Mouse (Mus musculus) T-helper 1 cell (primary cell): ENCODE data around the gene Zfp791.
"Not testable (repeated sequence)": the region's sequence is repeated elsewhere in the genome, so short reads cannot be mapped to it uniquely, and the experiment has no call there.

Source experiments
- in situ Hi-C: fragments of 300-600 bp; cut with MboI, MseI; formaldehyde crosslinking; loops from one replicate; pipeline ENCODE4 v1.15.1; 2025; ENCODE audit warnings: high pct_unique_total_duplicates

The Zfp791 gene

GRCm38 (mm10) chr8:85083108-85083813 lies 39.6 kb downstream of the Zfp791 start, which contains the start of gene Man2b1:
Gene Man2b1 (plus strand): TSS chr8:85083270.
- in situ Hi-C loops = no loop called here

- in situ Hi-C loops = not testable (repeated sequence)
Observed at GRCm38 (mm10) chr8:85082169-85082568, 40.7 kb downstream of the Zfp791 start.

DNA sequence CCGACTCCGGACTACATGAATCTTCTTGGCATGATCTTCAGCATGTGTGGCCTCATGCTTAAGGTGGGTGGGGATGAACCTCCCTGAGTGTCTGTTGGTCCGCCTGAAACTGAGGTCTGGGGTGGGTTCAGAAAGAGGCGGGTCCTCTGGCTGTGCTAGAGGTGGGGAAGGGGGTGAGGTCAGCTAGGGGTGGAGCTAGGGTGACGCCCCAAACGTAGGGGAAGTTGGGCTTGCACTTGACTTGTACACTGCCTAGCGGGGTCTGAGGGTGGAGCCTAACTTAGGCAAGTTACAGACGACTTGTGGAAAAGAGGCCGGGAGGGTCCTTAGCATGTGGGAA lies 41.7 kb downstream of the Zfp791 start, which contains the start of gene Wdr83:
Gene Wdr83, minus strand, starts transcription at position 91 of the 340 bp plus-strand sequence.
- in situ Hi-C loops = no loop called here

DNA sequence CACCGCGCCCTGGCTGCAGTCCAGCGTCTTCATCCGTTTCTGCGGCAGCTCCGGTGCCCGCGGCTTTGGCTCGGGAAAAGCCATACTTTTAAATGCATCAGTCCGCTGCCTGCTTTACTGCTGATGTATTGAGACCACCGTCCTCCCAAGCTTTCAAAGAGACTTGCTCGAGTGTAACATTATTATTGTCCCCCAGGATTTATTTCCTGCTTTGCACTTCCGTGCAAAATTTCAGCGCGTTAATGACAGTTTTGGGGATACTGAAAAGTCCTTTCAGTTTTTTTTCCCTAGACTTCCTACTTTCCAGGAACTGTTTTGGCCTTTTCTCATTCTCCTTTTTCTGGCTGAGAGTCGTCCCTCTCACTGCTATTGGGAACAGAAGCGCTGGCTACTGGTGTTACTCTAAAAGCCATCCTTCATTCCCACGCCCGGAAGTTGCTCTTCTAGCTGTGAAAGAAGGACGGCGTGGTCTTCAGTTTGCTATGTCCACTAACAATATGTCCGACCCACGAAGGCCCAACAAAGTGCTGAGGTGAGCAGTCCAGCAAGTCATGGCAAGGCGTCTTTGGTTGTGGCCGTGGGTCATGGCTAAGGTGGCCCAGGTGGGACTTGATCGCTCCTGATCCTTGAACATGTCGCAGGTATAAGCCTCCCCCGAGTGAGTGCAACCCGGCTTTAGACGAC lies 42.2 kb downstream of the Zfp791 start, which contains the start of gene Wdr83os:
Gene Wdr83os, plus strand, starts transcription at position 209 of the 684 bp plus-strand sequence.
- in situ Hi-C loops = no loop called here

DNA sequence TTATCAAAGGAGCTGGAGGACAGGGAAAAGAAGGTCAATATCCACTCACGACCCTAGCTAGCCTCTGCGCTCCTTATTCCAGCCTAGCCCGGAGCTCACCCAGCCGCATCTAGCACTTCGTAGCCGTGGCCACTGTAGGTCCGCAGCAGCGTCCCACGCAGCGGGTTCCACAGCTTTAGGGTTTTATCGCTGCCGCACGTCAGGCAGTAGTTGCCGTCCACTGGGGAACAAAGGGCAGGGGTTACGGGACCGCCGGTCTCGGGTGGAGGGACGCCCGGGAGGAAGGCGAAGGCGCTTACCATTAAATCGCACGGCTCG lies 42.7 kb downstream of the Zfp791 start:
- in situ Hi-C loops = no loop called here

DNA sequence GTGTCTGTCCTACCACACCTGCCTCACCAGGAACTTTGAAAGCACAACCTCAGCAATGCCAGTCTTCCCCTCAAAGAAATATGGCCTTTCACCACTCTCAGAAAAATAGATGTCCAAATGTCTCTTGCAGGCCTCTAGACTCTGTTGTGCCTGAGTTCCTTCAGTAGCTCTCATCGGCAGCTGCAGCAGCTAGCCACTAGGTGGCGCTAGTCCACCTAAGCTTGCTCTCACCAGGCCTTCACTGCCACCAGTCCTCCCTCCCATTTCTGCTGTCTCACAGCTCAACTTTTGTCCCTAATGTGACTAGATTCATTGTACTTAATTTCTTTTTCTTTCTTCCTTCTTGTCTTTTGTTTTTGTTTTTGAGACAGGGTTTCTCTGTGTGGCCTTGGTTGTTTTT lies 45.9 kb downstream of the Zfp791 start:
- in situ Hi-C loops = loop anchor here (5.0 kb wide), 1 partner anchor 215 kb away; no protein-coding TSS in a partner anchor

- in situ Hi-C loops = loop anchor here (5.0 kb wide), 1 partner anchor 216 kb away; no protein-coding TSS in a partner anchor
Observed at GRCm38 (mm10) chr8:85076001-85076400, 46.9 kb downstream of the Zfp791 start.

DNA sequence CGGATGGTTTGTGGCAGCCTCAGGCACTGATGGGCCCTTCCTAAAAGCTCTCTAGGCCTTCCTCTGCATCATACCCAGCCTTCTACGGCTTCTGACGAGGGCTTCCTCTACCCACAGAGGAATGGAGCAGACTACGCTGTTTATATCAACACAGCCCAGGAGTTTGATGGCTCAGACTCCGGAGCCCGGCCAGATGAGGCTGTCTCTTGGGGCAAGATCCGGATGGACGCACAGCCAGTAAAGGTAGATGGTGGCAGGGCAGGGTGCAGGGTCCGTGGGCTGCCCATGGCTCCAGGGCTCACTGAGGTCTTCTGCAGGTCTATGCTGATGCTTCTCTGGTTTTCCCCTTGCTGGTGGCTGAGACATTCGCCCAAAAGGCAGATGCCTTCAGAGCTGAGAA lies 48.3 kb downstream of the Zfp791 start:
- in situ Hi-C loops = loop anchor here (5.0 kb wide), 1 partner anchor 218 kb away; no protein-coding TSS in a partner anchor

GRCm38 (mm10) chr8:85074167-85074566 lies 48.7 kb downstream of the Zfp791 start:
- in situ Hi-C loops = no loop called here

DNA sequence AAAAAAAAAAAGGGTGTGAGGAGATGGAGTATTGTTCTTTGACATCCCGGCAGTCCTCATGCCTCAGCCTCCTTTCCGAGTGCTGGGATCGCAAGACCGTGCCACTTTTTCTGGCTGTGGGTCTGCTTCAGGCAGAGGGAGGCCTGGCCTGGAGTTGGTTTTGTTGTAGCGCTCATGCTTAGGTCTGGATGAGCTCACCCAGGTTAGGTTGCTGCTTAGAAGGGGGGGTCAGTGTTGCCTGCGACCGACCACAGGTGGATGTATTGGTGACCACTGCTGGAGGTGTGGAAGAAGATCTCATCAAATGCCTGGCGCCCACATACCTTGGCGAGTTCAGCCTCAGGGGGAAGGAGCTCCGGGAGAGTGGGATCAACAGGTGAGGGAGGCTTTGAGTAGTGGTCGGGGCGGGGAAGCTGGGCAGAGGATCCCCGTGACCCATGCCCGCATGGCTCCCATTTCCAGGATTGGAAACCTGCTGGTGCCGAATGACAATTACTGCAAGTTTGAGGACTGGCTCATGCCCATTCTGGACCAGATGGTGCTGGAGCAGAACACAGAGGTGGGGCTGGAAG lies 49.8 kb downstream of the Zfp791 start:
- in situ Hi-C loops = no loop called here

DNA sequence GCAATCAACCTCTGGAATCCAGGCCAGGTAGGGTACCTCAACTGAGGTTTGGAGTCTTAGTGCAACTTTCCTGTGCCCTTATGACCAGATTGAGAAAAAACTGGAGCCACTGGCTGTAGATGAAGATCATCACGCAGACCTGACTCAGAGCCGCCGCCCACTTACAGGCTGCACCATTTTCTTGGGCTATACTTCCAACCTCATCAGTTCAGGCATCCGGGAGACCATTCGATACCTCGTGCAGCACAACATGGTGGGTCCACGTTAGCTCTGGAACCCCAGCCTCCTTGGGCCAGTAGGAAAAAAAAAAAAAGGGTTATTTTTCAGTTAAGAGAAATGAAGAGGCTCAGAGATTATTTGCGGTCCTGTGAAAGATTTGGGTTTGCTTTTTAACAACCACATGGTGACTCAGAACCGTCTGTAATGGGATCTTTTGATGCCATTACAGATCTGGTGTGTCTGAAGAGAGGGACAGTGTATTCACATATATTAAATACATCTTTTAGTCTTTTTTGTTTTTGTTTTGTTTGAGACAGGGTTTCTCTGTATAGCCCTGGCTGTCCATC lies 50.4 kb downstream of the Zfp791 start:
- in situ Hi-C loops = no loop called here

- in situ Hi-C loops = no loop called here
Observed at GRCm38 (mm10) chr8:85071514-85072281, 51.2 kb downstream of the Zfp791 start, which contains the start of gene Dhps. Gene Dhps (plus strand): TSS chr8:85071757.

DNA sequence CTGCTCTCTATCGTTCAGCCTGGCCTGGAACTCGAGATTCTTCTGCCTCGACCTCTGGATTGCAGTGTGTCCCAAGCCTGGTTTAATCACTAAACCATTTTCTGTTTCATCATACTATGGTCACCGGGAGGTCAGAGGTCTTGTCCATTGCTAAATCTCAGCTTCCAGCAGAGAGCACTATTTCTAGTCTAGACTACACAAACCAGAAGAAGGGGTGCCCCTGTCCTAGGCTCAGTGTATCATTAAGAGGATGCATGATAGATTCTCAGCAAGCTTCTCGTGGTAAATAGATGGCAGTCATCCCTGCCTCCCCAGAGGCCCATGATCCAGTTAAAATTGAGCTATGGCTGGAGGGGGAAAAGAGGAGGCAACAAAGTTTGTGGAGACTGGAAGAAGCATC lies 51.9 kb downstream of the Zfp791 start:
- in situ Hi-C loops = no loop called here

DNA sequence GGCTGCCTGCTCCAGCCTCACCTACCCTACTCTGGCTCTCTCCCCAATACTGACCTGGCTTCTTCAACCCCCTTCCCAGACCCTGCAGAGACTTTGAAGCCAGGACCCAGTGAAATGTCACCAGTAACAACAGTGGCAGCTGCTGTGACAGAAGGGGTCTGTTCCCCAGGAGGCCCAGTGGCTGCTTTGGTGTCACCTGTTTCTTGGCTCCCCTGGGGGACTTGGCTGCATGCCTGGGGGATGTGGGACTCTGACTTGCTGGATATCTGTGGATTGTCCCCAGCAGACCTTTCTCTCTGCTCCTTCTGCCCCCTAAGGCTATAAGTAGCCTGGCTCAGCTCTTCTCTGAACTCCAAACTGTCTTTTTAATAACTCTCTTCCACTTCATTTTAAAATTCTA lies 54.9 kb downstream of the Zfp791 start, which contains the start of gene Gm5741:
Gene Gm5741, minus strand, starts transcription at position 1 of the 400 bp plus-strand sequence.
- in situ Hi-C loops = no loop called here

DNA sequence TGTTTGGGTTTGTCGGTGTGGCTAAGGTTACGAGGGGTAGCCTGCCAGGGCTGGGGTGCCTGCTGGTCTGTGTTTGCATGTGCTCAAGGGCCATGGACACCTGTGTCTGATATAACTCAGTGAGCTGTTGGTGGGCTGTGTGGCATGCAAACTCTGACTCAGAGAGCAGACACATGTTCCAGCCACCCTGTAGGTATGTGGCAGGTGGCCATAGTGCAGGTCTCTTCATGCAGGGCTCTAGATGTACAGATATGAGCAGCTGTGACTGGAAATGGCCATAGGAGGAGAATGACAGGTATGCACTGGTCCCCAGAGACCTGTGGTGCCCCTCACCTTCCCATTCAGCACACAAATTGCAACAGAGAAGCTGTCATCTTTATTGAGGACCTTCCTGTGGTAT lies 55.7 kb downstream of the Zfp791 start:
- in situ Hi-C loops = no loop called here

GRCm38 (mm10) chr8:85065213-85065612 lies 57.7 kb downstream of the Zfp791 start:
- in situ Hi-C loops = no loop called here

GRCm38 (mm10) chr8:85062603-85063002 lies 60.3 kb downstream of the Zfp791 start:
- in situ Hi-C loops = no loop called here

DNA sequence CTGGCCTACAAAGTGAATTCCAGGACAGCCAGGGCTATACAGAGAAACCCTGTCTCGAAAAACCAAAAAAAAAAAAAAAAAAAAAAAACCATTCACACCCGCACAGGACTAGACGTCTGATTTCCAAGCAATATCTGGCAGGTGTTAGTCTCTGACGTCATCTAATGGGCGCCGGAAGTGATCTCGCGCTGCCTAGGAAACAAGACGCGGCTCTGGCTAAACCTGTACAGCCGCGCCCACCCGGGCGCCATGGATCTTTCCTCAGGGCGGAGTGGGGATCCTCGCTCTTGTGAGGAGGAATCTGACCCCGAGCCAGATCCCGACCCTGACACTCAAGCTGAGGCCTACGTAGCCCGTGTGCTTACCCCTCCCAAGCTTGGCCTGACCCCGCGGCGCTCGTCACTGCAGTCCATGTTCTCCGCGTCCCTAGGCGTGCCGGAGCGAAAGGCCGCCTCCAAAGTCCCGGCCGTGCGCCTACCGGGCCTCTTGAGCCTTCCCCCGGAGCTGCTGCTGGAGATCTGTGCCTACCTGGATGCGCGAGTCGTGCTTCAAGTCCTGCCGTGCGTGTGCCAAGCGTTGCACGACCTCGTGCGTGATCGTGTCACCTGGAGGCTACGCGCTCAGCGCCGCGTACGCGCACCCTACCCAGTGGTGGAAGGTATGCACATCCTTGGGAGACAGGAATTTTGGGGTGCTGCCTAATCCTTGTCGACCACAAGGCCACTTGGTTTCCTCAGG lies 62.8 kb downstream of the Zfp791 start, which contains the start of gene Fbxw9:
Gene Fbxw9, plus strand, starts transcription at position 177 of the 738 bp plus-strand sequence.
- in situ Hi-C loops = no loop called here
